Mouse (Mus musculus) cerebellum, adult (tissue): ENCODE results near the gene Col18a1.

ENCODE experiments used
- ATAC-seq: cut with Nextera tagmentation; 2 replicates; pipeline ENCODE4 v1.9.2; 2017; ENCODE audit warnings: mild to moderate bottlenecking, moderate library complexity, mixed read lengths; ENCODE audit not compliant: insufficient number of reproducible peaks, low FRiP score, low TSS enrichment

The Col18a1 gene

GRCm38 (mm10) chr10:77165963-77166717 lies at the start of gene Col18a1:
Col18a1 (minus strand) TSS chr10:77166548.
- no peak for ATAC-seq

GRCm38 (mm10) chr10:77215641-77216040 lies 49.3 kb upstream of the Col18a1 start:
- ATAC-seq = no peak

GRCm38 (mm10) chr10:77214586-77214985 lies 48.2 kb upstream of the Col18a1 start:
- ATAC-seq = no peak

- no peak for ATAC-seq
Observed at GRCm38 (mm10) chr10:77213483-77213882, 47.1 kb upstream of the Col18a1 start.

GRCm38 (mm10) chr10:77212354-77213120 lies 46.2 kb upstream of the Col18a1 start:
- no peak for ATAC-seq

- ATAC-seq = no peak
Observed at GRCm38 (mm10) chr10:77211116-77211570, 44.8 kb upstream of the Col18a1 start.

- ATAC-seq = no peak
Observed at GRCm38 (mm10) chr10:77210666-77211065, 44.3 kb upstream of the Col18a1 start.

GRCm38 (mm10) chr10:77209261-77209660 lies 42.9 kb upstream of the Col18a1 start:
- no peak for ATAC-seq

- no peak for ATAC-seq
Observed at GRCm38 (mm10) chr10:77206565-77207079, 40.3 kb upstream of the Col18a1 start.

GRCm38 (mm10) chr10:77206134-77206533 lies 39.8 kb upstream of the Col18a1 start:
- no peak for ATAC-seq

GRCm38 (mm10) chr10:77203960-77204359 lies 37.6 kb upstream of the Col18a1 start:
- ATAC-seq = no peak

GRCm38 (mm10) chr10:77201919-77202318 lies 35.6 kb upstream of the Col18a1 start:
- no peak for ATAC-seq

GRCm38 (mm10) chr10:77200295-77200694 lies 33.9 kb upstream of the Col18a1 start:
- ATAC-seq = no peak

- no peak for ATAC-seq
Observed at GRCm38 (mm10) chr10:77199229-77199628, 32.9 kb upstream of the Col18a1 start.

GRCm38 (mm10) chr10:77197469-77198209 lies 31.3 kb upstream of the Col18a1 start:
- no peak for ATAC-seq

- ATAC-seq = no peak
Observed at GRCm38 (mm10) chr10:77196676-77197075, 30.3 kb upstream of the Col18a1 start.

GRCm38 (mm10) chr10:77196115-77196514 lies 29.8 kb upstream of the Col18a1 start:
- ATAC-seq = no peak

GRCm38 (mm10) chr10:77193495-77193894 lies 27.1 kb upstream of the Col18a1 start:
- ATAC-seq = no peak

GRCm38 (mm10) chr10:77192745-77193144 lies 26.4 kb upstream of the Col18a1 start:
- no peak for ATAC-seq
